Mouse (Mus musculus): Measurements from ENCODE around the gene Psmb9. TPM values are rescaled to one million over a fixed set of nuclear protein-coding genes. Genes with fewer than 3 reads are reported as not detected.

The Psmb9 gene
- polyA plus RNA-seq, 1 experiment from 2014 or later, result 2.2 TPM

GRCm38 (mm10) chr17:34185526-34185925 is 2.0 kb downstream of the Psmb9 start:
- Histone ChIP-seq H3K27me3 (ENCODE audit: control insufficient read depth, insufficient read depth, low read length) (peaks cover 36% of the 10 kb centered on the region), H3K4me3 (replicated peaks; ENCODE audit: low read depth, low read length) (no peak overlapping the region), H3K4me2 (ENCODE audit: low read length) (no peak overlapping the region), H3K36me3 (ENCODE audit: control insufficient read depth, insufficient read depth, low read length) (no peaks in the 10 kb centered on the region), H3K9me3 (ENCODE audit: control insufficient read depth, low read length) (no peaks in the 10 kb centered on the region), H3K27ac (replicated peaks; ENCODE audit: low read depth, low read length) (no peak overlapping the region), H3K9ac (replicated peaks; ENCODE audit: low read length) (no peak overlapping the region), H3K4me1 (ENCODE audit: control insufficient read depth, insufficient read depth, low read length) (peaks cover 9% of the 10 kb centered on the region; the same call in 1 of the 2 replicates)
- 94% methylated on average over 9 of the region's 9 CpGs for WGBS
- ATAC-seq (ENCODE audit: low FRiP score, low TSS enrichment) (no peak), DNase-seq (no peak)

GRCm38 (mm10) chr17:34183564-34184219 is 3.9 kb downstream of the Psmb9 start:
- Histone ChIP-seq H3K4me3 (replicated peaks; ENCODE audit: low read depth, low read length) (no peak overlapping the region), H3K27me3 (ENCODE audit: control insufficient read depth, insufficient read depth, low read length) (peaks cover 31% of the 10 kb centered on the region), H3K4me2 (ENCODE audit: low read length) (no peak overlapping the region), H3K9ac (replicated peaks; ENCODE audit: low read length) (no peak overlapping the region), H3K27ac (replicated peaks; ENCODE audit: low read depth, low read length) (no peak overlapping the region), H3K9me3 (ENCODE audit: control insufficient read depth, low read length) (no peaks in the 10 kb centered on the region), H3K4me1 (ENCODE audit: control insufficient read depth, insufficient read depth, low read length) (peaks cover 9% of the 10 kb centered on the region; the same call in 1 of the 2 replicates), H3K36me3 (ENCODE audit: control insufficient read depth, insufficient read depth, low read length) (no peaks in the 10 kb centered on the region)
- WGBS, result 78% methylated on average over 15 of the region's 15 CpGs
- DNase-seq (no peak), ATAC-seq (ENCODE audit: low FRiP score, low TSS enrichment) (no peak)

- DNase-seq, result no peak
- peaks cover 3% of the 10 kb centered on the region; the same call in 1 of the 2 replicates for H3K9me3 ChIP-seq (ENCODE audit: control insufficient read depth, low read length)
- no peak overlapping the region for H3K9ac ChIP-seq (replicated peaks; ENCODE audit: low read length)
- no peak overlapping the region for H3K4me2 ChIP-seq (ENCODE audit: low read length)
- no peak for ATAC-seq (ENCODE audit: low FRiP score, low TSS enrichment)
- no peaks in the 10 kb centered on the region for H3K36me3 ChIP-seq (ENCODE audit: control insufficient read depth, insufficient read depth, low read length)
- no peaks in the 10 kb centered on the region for H3K4me1 ChIP-seq (ENCODE audit: control insufficient read depth, insufficient read depth, low read length)
- 76% methylated on average over 13 of the region's 13 CpGs for WGBS
- no peak overlapping the region for H3K4me3 ChIP-seq (replicated peaks; ENCODE audit: low read depth, low read length)
- peaks cover 2% of the 10 kb centered on the region; the same call in 1 of the 2 replicates for H3K27me3 ChIP-seq (ENCODE audit: control insufficient read depth, insufficient read depth, low read length)
- H3K27ac ChIP-seq (replicated peaks; ENCODE audit: low read depth, low read length), result no peak overlapping the region
Observed at GRCm38 (mm10) chr17:34179913-34180859, 7.4 kb downstream of the Psmb9 start.

GRCm38 (mm10) chr17:34179019-34179418 is 8.5 kb downstream of the Psmb9 start:
- WGBS, result 71% methylated on average over 6 of the region's 6 CpGs
- ATAC-seq (ENCODE audit: low FRiP score, low TSS enrichment) (no peak), DNase-seq (no peak)
- Histone ChIP-seq H3K27me3 (ENCODE audit: control insufficient read depth, insufficient read depth, low read length) (no peaks in the 10 kb centered on the region), H3K9me3 (ENCODE audit: control insufficient read depth, low read length) (peaks cover 3% of the 10 kb centered on the region; the same call in 1 of the 2 replicates), H3K4me1 (ENCODE audit: control insufficient read depth, insufficient read depth, low read length) (no peaks in the 10 kb centered on the region), H3K36me3 (ENCODE audit: control insufficient read depth, insufficient read depth, low read length) (no peaks in the 10 kb centered on the region), H3K4me3 (replicated peaks; ENCODE audit: low read depth, low read length) (no peak overlapping the region), H3K27ac (replicated peaks; ENCODE audit: low read depth, low read length) (no peak overlapping the region), H3K9ac (replicated peaks; ENCODE audit: low read length) (no peak overlapping the region), H3K4me2 (ENCODE audit: low read length) (no peak overlapping the region)

- Histone ChIP-seq H3K4me3 (replicated peaks; ENCODE audit: low read depth, low read length) (no peak overlapping the region), H3K4me1 (ENCODE audit: control insufficient read depth, insufficient read depth, low read length) (no peaks in the 10 kb centered on the region), H3K9me3 (ENCODE audit: control insufficient read depth, low read length) (peaks cover 5% of the 10 kb centered on the region; the same call in 1 of the 2 replicates), H3K27me3 (ENCODE audit: control insufficient read depth, insufficient read depth, low read length) (no peaks in the 10 kb centered on the region), H3K9ac (replicated peaks; ENCODE audit: low read length) (no peak overlapping the region), H3K27ac (replicated peaks; ENCODE audit: low read depth, low read length) (no peak overlapping the region), H3K4me2 (ENCODE audit: low read length) (no peak overlapping the region), H3K36me3 (ENCODE audit: control insufficient read depth, insufficient read depth, low read length) (no peaks in the 10 kb centered on the region)
- no peak for ATAC-seq (ENCODE audit: low FRiP score, low TSS enrichment)
- 74% methylated on average over 4 of the region's 4 CpGs for WGBS
- no peak for DNase-seq
Observed at GRCm38 (mm10) chr17:34177179-34177578, 10.4 kb downstream of the Psmb9 start.

GRCm38 (mm10) chr17:34174075-34174474 is 13.5 kb downstream of the Psmb9 start:
- Histone ChIP-seq H3K27me3 (ENCODE audit: control insufficient read depth, insufficient read depth, low read length) (no peaks in the 10 kb centered on the region), H3K9ac (replicated peaks; ENCODE audit: low read length) (no peak overlapping the region), H3K4me2 (ENCODE audit: low read length) (no peak overlapping the region), H3K9me3 (ENCODE audit: control insufficient read depth, low read length) (peaks cover 5% of the 10 kb centered on the region; the same call in 1 of the 2 replicates), H3K36me3 (ENCODE audit: control insufficient read depth, insufficient read depth, low read length) (no peaks in the 10 kb centered on the region), H3K4me3 (replicated peaks; ENCODE audit: low read depth, low read length) (no peak overlapping the region), H3K4me1 (ENCODE audit: control insufficient read depth, insufficient read depth, low read length) (no peaks in the 10 kb centered on the region), H3K27ac (replicated peaks; ENCODE audit: low read depth, low read length) (no peak overlapping the region)
- 50% methylated on average over 1 of the region's 1 CpGs for WGBS
- DNase-seq (no peak), ATAC-seq (ENCODE audit: low FRiP score, low TSS enrichment) (no peak)

- peaks cover 5% of the 10 kb centered on the region; the same call in 1 of the 2 replicates for H3K9me3 ChIP-seq (ENCODE audit: control insufficient read depth, low read length)
- H3K27me3 ChIP-seq (ENCODE audit: control insufficient read depth, insufficient read depth, low read length), result no peaks in the 10 kb centered on the region
- no peaks in the 10 kb centered on the region for H3K4me1 ChIP-seq (ENCODE audit: control insufficient read depth, insufficient read depth, low read length)
- no peak for DNase-seq
- no peak for ATAC-seq (ENCODE audit: low FRiP score, low TSS enrichment)
- no peak overlapping the region for H3K4me3 ChIP-seq (replicated peaks; ENCODE audit: low read depth, low read length)
- H3K9ac ChIP-seq (replicated peaks; ENCODE audit: low read length), result no peak overlapping the region
- no peak overlapping the region for H3K27ac ChIP-seq (replicated peaks; ENCODE audit: low read depth, low read length)
- 97% methylated on average over 5 of the region's 5 CpGs for WGBS
- H3K4me2 ChIP-seq (ENCODE audit: low read length), result no peak overlapping the region
- no peaks in the 10 kb centered on the region for H3K36me3 ChIP-seq (ENCODE audit: control insufficient read depth, insufficient read depth, low read length)
Observed at GRCm38 (mm10) chr17:34172528-34172927, 15.0 kb downstream of the Psmb9 start.

GRCm38 (mm10) chr17:34170877-34171498 is 16.6 kb downstream of the Psmb9 start:
- no peak overlapping the region for H3K4me3 ChIP-seq (replicated peaks; ENCODE audit: low read depth, low read length)
- H3K9ac ChIP-seq (replicated peaks; ENCODE audit: low read length), result no peak overlapping the region
- WGBS, result 45% methylated on average over 13 of the region's 13 CpGs
- H3K27ac ChIP-seq (replicated peaks; ENCODE audit: low read depth, low read length), result no peak overlapping the region
- 0 out of 2 replicates have a peak, but pooled peaks cover 2% of the 10 kb centered on the region for H3K9me3 ChIP-seq (ENCODE audit: control insufficient read depth, low read length)
- DNase-seq, result peak; percentile 91
- H3K27me3 ChIP-seq (ENCODE audit: control insufficient read depth, insufficient read depth, low read length), result no peaks in the 10 kb centered on the region
- ATAC-seq (ENCODE audit: low FRiP score, low TSS enrichment), result no peak
- H3K36me3 ChIP-seq (ENCODE audit: control insufficient read depth, insufficient read depth, low read length), result no peaks in the 10 kb centered on the region
- H3K4me1 ChIP-seq (ENCODE audit: control insufficient read depth, insufficient read depth, low read length), result no peaks in the 10 kb centered on the region
- no peak overlapping the region for H3K4me2 ChIP-seq (ENCODE audit: low read length)
